ENCODE assay signal across 11 mouse cellular contexts in genomic region chr12:31895095-31895734, GRCm38 (mm10). TPM values are rescaled to one million over a fixed set of nuclear protein-coding genes. Genes with fewer than 3 reads are reported as not detected.
DNase-seq lines count a peak whose midpoint lies in the region; ATAC-seq and TF ChIP-seq lines count a peak whose summit lies in the region.
"Had no signal": no experiment of that assay in that cellular context is flagged by ENCODE, and none has a peak within 500 bp of the region (broad histone marks: within the 10 kb centered on the region; RNA-seq: fewer than 3 reads in every experiment).

No protein-coding gene starts in this region.

- no peaks in the 10 kb centered on the region for H3K27me3 ChIP-seq in liver, adult 2 months (ENCODE audit: control insufficient read depth, insufficient read depth, low read length)
- H3K27me3 ChIP-seq in forebrain, embryonic 13.5 days: no peaks in the 10 kb centered on the region
- H3K27me3 ChIP-seq in hindbrain, postnatal 0 days (ENCODE audit: insufficient read depth, low read length): no peaks in the 10 kb centered on the region
- H3K27me3 ChIP-seq: limb, embryonic 12.5 days had no signal

- DNase-seq in liver, adult 2 months (ENCODE audit: extremely low read depth, low read depth, low spot score): peak; percentile 18
- no peak for DNase-seq in liver
- DNase-seq in hindbrain, postnatal 0 days (ENCODE audit: low spot score): no peak
- DNase-seq in ovary, postnatal 14 days (ENCODE audit: low spot score): no peak
- DNase-seq in kidney, postnatal 4 days: no peak
- DNase-seq: heart, postnatal 14 days; kidney, postnatal 25 days had no signal

- no peaks in the 10 kb centered on the region; the same call in 1 of the 2 replicates for H3K36me3 ChIP-seq in liver, adult 2 months (ENCODE audit: control insufficient read depth, insufficient read depth, low read length)
- H3K36me3 ChIP-seq in forebrain, embryonic 13.5 days (ENCODE audit: poor library complexity, severe bottlenecking): no peaks in the 10 kb centered on the region
- H3K36me3 ChIP-seq in hindbrain, postnatal 0 days (ENCODE audit: insufficient read depth, low read length): no peaks in the 10 kb centered on the region

- peak; percentile 65 for ATAC-seq in forebrain, embryonic 13.5 days
- peak; percentile 57; the same call in 1 of the 2 replicates for ATAC-seq in hindbrain, postnatal 0 days

- no peak overlapping the region for H3K4me2 ChIP-seq in forebrain, embryonic 13.5 days
- H3K4me2 ChIP-seq in hindbrain, postnatal 0 days (ENCODE audit: low read depth, low read length): no peak overlapping the region
- H3K4me2 ChIP-seq: limb, embryonic 12.5 days had no signal

- TF ChIP-seq POLR2A in liver, adult 2 months (IDR thresholded peaks at IDR 0.05; ENCODE audit: extremely low read depth, insufficient read depth, low read length): no peak
- TF ChIP-seq POLR2A in olfactory bulb, adult 2 months (IDR thresholded peaks at IDR 0.05; ENCODE audit: insufficient read depth, low read depth, low read length): no peak

- H3K4me3 ChIP-seq in liver, adult 2 months (ENCODE audit: insufficient read depth, low read depth, low read length): no peak overlapping the region
- H3K4me3 ChIP-seq in forebrain, embryonic 13.5 days: no peak overlapping the region
- H3K4me3 ChIP-seq in hindbrain, postnatal 0 days (ENCODE audit: low read length): no peak overlapping the region
- H3K4me3 ChIP-seq in olfactory bulb, adult 2 months (ENCODE audit: insufficient read depth, low read depth, low read length): no peak overlapping the region
- H3K4me3 ChIP-seq: limb, embryonic 12.5 days had no signal

- no peak overlapping the region for H3K27ac ChIP-seq in liver, adult 2 months (replicated peaks; ENCODE audit: insufficient read depth, low read depth, low read length)
- peak overlapping the region; percentile 65 for H3K27ac ChIP-seq in forebrain, embryonic 13.5 days
- H3K27ac ChIP-seq in hindbrain, postnatal 0 days: peak overlapping the region; percentile 77
- peak overlapping the region; percentile 76 for H3K27ac ChIP-seq in olfactory bulb, adult 2 months (ENCODE audit: insufficient read depth, low read depth, low read length)

- H3K9me3 ChIP-seq in forebrain, embryonic 13.5 days (replicated peaks): no peaks in the 10 kb centered on the region
- no peaks in the 10 kb centered on the region for H3K9me3 ChIP-seq in hindbrain, postnatal 0 days (ENCODE audit: low read length)
- H3K9me3 ChIP-seq: G1E; limb, embryonic 12.5 days had no signal

- H3K79me2 ChIP-seq in liver, adult 2 months (ENCODE audit: control insufficient read depth, insufficient read depth, low read length): no peaks in the 10 kb centered on the region

- 74% methylated on average over 8 of the region's 8 CpGs for WGBS in liver, adult 2 months
- 23% methylated on average over 8 of the region's 8 CpGs for WGBS in forebrain, embryonic 13.5 days
- WGBS in hindbrain, postnatal 0 days: 31% methylated on average over 8 of the region's 8 CpGs
- 38% methylated on average over 8 of the region's 8 CpGs for WGBS in olfactory bulb, adult 2 months

- H3K9ac ChIP-seq in liver, adult 2 months (ENCODE audit: low read depth, low read length): no peak overlapping the region
- H3K9ac ChIP-seq in forebrain, embryonic 13.5 days: no peak overlapping the region
- H3K9ac ChIP-seq in hindbrain, postnatal 0 days (replicated peaks; ENCODE audit: low read length): no peak overlapping the region
- H3K9ac ChIP-seq: limb, embryonic 12.5 days had no signal

- no peak for TF ChIP-seq CTCF in liver, adult 2 months (IDR thresholded peaks at IDR 0.05; ENCODE audit: low read depth, low read length)
- no peak for TF ChIP-seq CTCF in hindbrain, postnatal 0 days (IDR thresholded peaks at IDR 0.05; ENCODE audit: low read depth)
- TF ChIP-seq CTCF in olfactory bulb, adult 2 months (IDR thresholded peaks at IDR 0.05; ENCODE audit: insufficient read depth, low read depth, low read length): no peak

- no peaks in the 10 kb centered on the region; the same call in 1 of the 2 replicates for H3K4me1 ChIP-seq in liver, adult 2 months (ENCODE audit: control insufficient read depth, insufficient read depth, low read length)
- peaks cover 29% of the 10 kb centered on the region for H3K4me1 ChIP-seq in forebrain, embryonic 13.5 days
- H3K4me1 ChIP-seq in hindbrain, postnatal 0 days (ENCODE audit: insufficient read depth, low read length): peaks cover 14% of the 10 kb centered on the region
- H3K4me1 ChIP-seq in olfactory bulb, adult 2 months (ENCODE audit: control insufficient read depth, insufficient read depth, low read length): peaks cover 19% of the 10 kb centered on the region

RNA-seq across cellular contexts. Expression of gene Hbp1, which starts 55.1 kb away (rescaled TPM):
- total RNA-seq in liver, adult 2 months (2014; rRNA removed): 106 and 117 TPM in 2 replicates
- polyA plus RNA-seq in liver, adult 2 months (2012; rRNA removed): 52.9 and 57.3 TPM in 2 replicates
- 85.8 and 86.8 TPM in 2 replicates for polyA plus RNA-seq in forebrain, embryonic 13.5 days (2015; fragmentation: Nextera tagmentation; extraction: Ambion mirVana)
- 49.7 and 50.5 TPM in 2 replicates for total RNA-seq in hindbrain, postnatal 0 days (2014; rRNA removed)
- 40.3 and 41.9 TPM in 2 replicates for polyA plus RNA-seq in hindbrain, postnatal 0 days (2015; fragmentation: Nextera tagmentation; extraction: Ambion mirVana)
- not detected in 2 replicates for polyA plus RNA-seq in olfactory bulb, adult 2 months (2012; ENCODE audit: insufficient read depth, insufficient read length, low replicate concordance, missing spikeins)

Comparison
In these comparisons a context has a peak if more than half of its experiments do, and no peak if none do; other contexts are left out.
1. RNA of gene Hbp1, which starts 55.1 kb away (polyA plus RNA-seq): 85.8 to 86.8 TPM in forebrain, embryonic 13.5 days, 52.9 to 57.3 TPM in liver, adult 2 months and 40.3 to 41.9 TPM in hindbrain, postnatal 0 days; not detected in olfactory bulb, adult 2 months; every median in the first group is over 10 times any median in the second.